ENCODE assay signal across 8 mouse cellular contexts in genomic region chr15:79516171-79517096, GRCm38 (mm10). TPM values are rescaled to one million over a fixed set of nuclear protein-coding genes. Genes with fewer than 3 reads are reported as not detected.
DNase-seq lines count a peak whose midpoint lies in the region; ATAC-seq and TF ChIP-seq lines count a peak whose summit lies in the region.

TSS of gene Kdelr3 (plus strand) at chr15:79516411.

- peak; percentile 42 for ATAC-seq in forebrain, postnatal 0 days
- peak; percentile 23; the same call in 1 of the 2 replicates for ATAC-seq in limb, embryonic 11.5 days (ENCODE audit: insufficient number of reproducible peaks, low FRiP score, low TSS enrichment, low read depth)
- ATAC-seq in midbrain, embryonic 11.5 days (ENCODE audit: low FRiP score): 0 out of 2 replicates have a peak, but pooled peaks have one; percentile 22

- peak within 1 kb of the TSS; percentile 38 for H3K4me3 ChIP-seq in forebrain, postnatal 0 days (ENCODE audit: low read depth, low read length)
- peak within 1 kb of the TSS; percentile 63 for H3K4me3 ChIP-seq in hindbrain, embryonic 10.5 days
- H3K4me3 ChIP-seq in limb, embryonic 11.5 days (ENCODE audit: low read depth, low read length): peak within 1 kb of the TSS; percentile 50
- H3K4me3 ChIP-seq in midbrain, embryonic 11.5 days (ENCODE audit: low read depth, low read length): peak within 1 kb of the TSS; percentile 45

- H3K36me3 ChIP-seq in forebrain, postnatal 0 days (ENCODE audit: insufficient read depth): no peaks in the 10 kb centered on the region
- no peaks in the 10 kb centered on the region for H3K36me3 ChIP-seq in hindbrain, embryonic 10.5 days
- no peaks in the 10 kb centered on the region for H3K36me3 ChIP-seq in limb, embryonic 11.5 days (ENCODE audit: control insufficient read depth, insufficient read depth, low read length)
- H3K36me3 ChIP-seq in midbrain, embryonic 11.5 days (ENCODE audit: control insufficient read depth, insufficient read depth, low read length): no peaks in the 10 kb centered on the region

- H3K27me3 ChIP-seq in forebrain, postnatal 0 days (ENCODE audit: insufficient read depth, low read length): peaks cover 45% of the 10 kb centered on the region
- H3K27me3 ChIP-seq in hindbrain, embryonic 10.5 days (ENCODE audit: insufficient read depth, poor library complexity, severe bottlenecking): peaks cover 81% of the 10 kb centered on the region
- peaks cover 45% of the 10 kb centered on the region for H3K27me3 ChIP-seq in limb, embryonic 11.5 days (ENCODE audit: control insufficient read depth, insufficient read depth, low read length)
- peaks cover 64% of the 10 kb centered on the region for H3K27me3 ChIP-seq in midbrain, embryonic 11.5 days (ENCODE audit: control insufficient read depth, insufficient read depth, low read length)

- H3K4me1 ChIP-seq in forebrain, postnatal 0 days (ENCODE audit: insufficient read depth): peaks cover 7% of the 10 kb centered on the region; the same call in 1 of the 2 replicates
- peaks cover 43% of the 10 kb centered on the region for H3K4me1 ChIP-seq in hindbrain, embryonic 10.5 days (replicated peaks)
- peaks cover 10% of the 10 kb centered on the region for H3K4me1 ChIP-seq in limb, embryonic 11.5 days (ENCODE audit: control insufficient read depth, insufficient read depth, low read length)
- peaks cover 22% of the 10 kb centered on the region for H3K4me1 ChIP-seq in midbrain, embryonic 11.5 days (ENCODE audit: control insufficient read depth, insufficient read depth, low read length)

- H3K27ac ChIP-seq in forebrain, postnatal 0 days (ENCODE audit: low read depth, low read length): no peak within 1 kb of the TSS
- H3K27ac ChIP-seq in hindbrain, embryonic 10.5 days: peak within 1 kb of the TSS; percentile 67
- no peak within 1 kb of the TSS for H3K27ac ChIP-seq in limb, embryonic 11.5 days (replicated peaks; ENCODE audit: low read depth, low read length)
- no peak within 1 kb of the TSS for H3K27ac ChIP-seq in midbrain, embryonic 11.5 days (ENCODE audit: low read depth, low read length)

- H3K9me3 ChIP-seq in forebrain, postnatal 0 days (ENCODE audit: low read length): no peaks in the 10 kb centered on the region
- no peaks in the 10 kb centered on the region for H3K9me3 ChIP-seq in hindbrain, embryonic 10.5 days
- no peaks in the 10 kb centered on the region for H3K9me3 ChIP-seq in limb, embryonic 11.5 days (ENCODE audit: control insufficient read depth, low read length)
- H3K9me3 ChIP-seq in midbrain, embryonic 11.5 days (ENCODE audit: control insufficient read depth, low read length): no peaks in the 10 kb centered on the region

- 0 out of 2 replicates have a peak within 1 kb of the TSS, but pooled peaks have one; percentile 10 for H3K9ac ChIP-seq in forebrain, postnatal 0 days
- H3K9ac ChIP-seq in limb, embryonic 11.5 days (ENCODE audit: low read length): peak within 1 kb of the TSS; percentile 63
- peak within 1 kb of the TSS; percentile 34 for H3K9ac ChIP-seq in midbrain, embryonic 11.5 days (ENCODE audit: low read length)

- peak within 1 kb of the TSS; percentile 77 for H3K4me2 ChIP-seq in forebrain, postnatal 0 days (ENCODE audit: low read depth)
- H3K4me2 ChIP-seq in limb, embryonic 11.5 days (ENCODE audit: low read depth, severe bottlenecking): peak within 1 kb of the TSS; percentile 93
- H3K4me2 ChIP-seq in midbrain, embryonic 11.5 days: peak within 1 kb of the TSS; percentile 58

- no peak for TF ChIP-seq CTCF in forebrain, postnatal 0 days (IDR thresholded peaks at IDR 0.05; ENCODE audit: low read depth)

- WGBS in forebrain, postnatal 0 days: 2% methylated on average over 71 of the region's 71 CpGs
- WGBS in hindbrain, embryonic 10.5 days: 1% methylated on average over 71 of the region's 71 CpGs
- WGBS in limb, embryonic 11.5 days: 1% methylated on average over 59 of the region's 71 CpGs
- WGBS in midbrain, embryonic 11.5 days: 1% methylated on average over 71 of the region's 71 CpGs

- DNase-seq in CD4-positive helper T cell, adult 2 months (ENCODE audit: low read depth, low spot score): peak; percentile 55
- peak; percentile 71 to 73 for DNase-seq in adrenal gland, adult 18-20 months (ENCODE audit: low spot score in 2 of 2)
- peak; percentile 52 for DNase-seq in forebrain, postnatal 0 days
- DNase-seq in hindbrain, embryonic 10.5 days (ENCODE audit: low spot score): peak; percentile 50
- DNase-seq in limb, embryonic 11.5 days (ENCODE audit: low spot score): peak; percentile 66
- DNase-seq in midbrain, embryonic 11.5 days (ENCODE audit: low spot score, missing footprints): peak; percentile 94
- peak; percentile 69 for DNase-seq in testis, postnatal 14 days (ENCODE audit: low spot score)
- DNase-seq in layer of hippocampus, postnatal 14 days (ENCODE audit: low spot score in 2 of 2): no peak

RNA-seq across cellular contexts. Expression of gene Kdelr3, which starts in this region (rescaled TPM):
- 1 to 10 TPM; 1.6 to 4.0 TPM for total RNA-seq in adrenal gland, adult 18-20 months (2021)
- 3.1 and 5.6 TPM in 2 replicates for total RNA-seq in forebrain, postnatal 0 days (2014; rRNA removed)
- polyA plus RNA-seq in forebrain, postnatal 0 days (2015; fragmentation: Nextera tagmentation; extraction: Ambion mirVana): 5.3 and 6.8 TPM in 2 replicates
- polyA plus RNA-seq in hindbrain, embryonic 10.5 days (2016; fragmentation: Nextera tagmentation; extraction: Ambion mirVana): 11.4 and 21.5 TPM in 2 replicates
- 11.4 and 12.8 TPM in 2 replicates for polyA plus RNA-seq in limb, embryonic 11.5 days (2014; fragmentation: Nextera tagmentation; extraction: Ambion mirVana)
- 14.9 and 16.4 TPM in 2 replicates for polyA plus RNA-seq in midbrain, embryonic 11.5 days (2014; fragmentation: Nextera tagmentation; extraction: Ambion mirVana)
- 1 to 10 TPM; 1.4 to 1.8 TPM for total RNA-seq in layer of hippocampus, postnatal 14 days (2021)

Comparison
In these comparisons a context has a peak if more than half of its experiments do, and no peak if none do; other contexts are left out.
1. DNase-seq: peak in CD4-positive helper T cell, adult 2 months (single experiment), adrenal gland, adult 18-20 months (2 of 2), forebrain, postnatal 0 days (single experiment), hindbrain, embryonic 10.5 days (single experiment), limb, embryonic 11.5 days (single experiment), midbrain, embryonic 11.5 days (single experiment) and testis, postnatal 14 days (single experiment); none in layer of hippocampus, postnatal 14 days (0 of 2).
2. H3K9ac ChIP-seq: peak in every context shown above with its lines; median percentile 63 in limb, embryonic 11.5 days; 34 in midbrain, embryonic 11.5 days; 10 in forebrain, postnatal 0 days.
3. Peak in every context shown above with its lines, with median percentiles within 50 percentile points of each other: ATAC-seq, H3K4me2 ChIP-seq and H3K4me3 ChIP-seq.